Mouse (Mus musculus) embryonic fibroblast, embryonic 13.5 days (primary cell): Measurements from ENCODE around the gene Polr2l.

Source experiments
- CTCF ChIP-seq: IDR thresholded peaks from 2 replicates; pipeline ENCODE4 v1.5.1; 2011; ENCODE audit warnings: mild to moderate bottlenecking, control low read depth, low read length, moderate library complexity, borderline replicate concordance; ENCODE audit not compliant: insufficient read depth
- POLR2A ChIP-seq: IDR thresholded peaks from 2 replicates; pipeline ENCODE4 v1.6.1; 2011; ENCODE audit warnings: low read depth, mild to moderate bottlenecking, control low read depth, low read length, moderate library complexity

DNA sequence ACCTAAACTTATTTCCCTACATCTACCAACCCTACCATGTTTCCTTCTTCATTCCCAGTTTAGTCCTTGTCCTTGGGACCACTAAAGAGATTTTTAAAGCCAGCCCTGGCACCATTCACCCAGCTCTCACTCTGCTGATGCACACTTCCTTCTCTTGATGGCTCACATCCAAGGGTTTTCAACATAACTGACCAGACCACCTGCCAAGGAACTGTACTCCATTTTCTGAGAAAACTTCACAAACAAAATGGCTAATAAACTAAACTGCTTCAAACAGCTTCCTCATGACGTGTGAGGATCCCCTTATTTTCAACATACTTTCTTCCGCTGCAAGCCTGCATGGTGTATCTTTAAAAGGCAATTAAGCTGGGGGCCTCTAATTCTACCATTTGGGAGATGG lies 21.3 kb downstream of the Polr2l start:
- TF ChIP-seq POLR2A (no peak), CTCF (no peak)
